Comparison of ENCODE assay signal across 19 mouse cellular contexts in the genomic region with DNA sequence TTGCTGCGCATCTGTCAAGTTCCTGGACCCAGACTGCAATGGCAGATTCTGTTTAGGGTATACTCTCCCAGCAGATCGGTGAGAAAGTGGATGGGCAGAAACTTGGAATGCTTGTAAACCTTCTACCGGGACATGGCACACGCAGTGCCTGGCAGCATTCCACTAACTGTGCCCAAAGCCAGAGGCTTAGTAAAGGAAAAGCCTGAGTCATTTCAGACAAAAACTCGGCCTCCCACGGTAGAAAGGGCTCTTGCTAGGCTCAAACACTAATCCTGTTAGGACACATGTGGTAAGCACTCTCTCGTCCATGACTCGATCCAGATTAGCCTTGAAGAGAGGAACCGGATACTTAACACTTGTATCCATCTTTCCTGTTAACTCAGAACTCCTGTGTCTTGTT.
A peak's percentile ranks its signal among the peaks of the same experiment; 100 is the strongest.
DNase-seq lines count a peak whose midpoint lies in the region; ATAC-seq and TF ChIP-seq lines count a peak whose summit lies in the region.
"Had no signal": no experiment of that assay in that cellular context is flagged by ENCODE, and none has a peak within 500 bp of the region (broad histone marks: within the 10 kb centered on the region; RNA-seq: fewer than 3 reads in every experiment).

No protein-coding gene starts in this region.

- DNase-seq in cerebellum, postnatal 10 days, result peak; percentile 23 to 36
- DNase-seq in cerebellum, postnatal 14 days, result no peak
- DNase-seq in left cerebral cortex, adult 18-20 months (ENCODE audit: low spot score in 2 of 2), result peak; percentile 13 to 20
- no peak for DNase-seq in left cerebral cortex, adult 8-10 months (ENCODE audit: low spot score in 2 of 2)
- peak; percentile 51 for DNase-seq in 3134 (ENCODE audit: extremely low read depth, insufficient read length, low spot score)
- peak; percentile 57 for DNase-seq in brain, embryonic 14.5 days (ENCODE audit: low read depth)
- no peak for DNase-seq in cerebellum, adult 11 months
- DNase-seq: adrenal gland, adult 8-10 months; cerebellum, adult 9-10 months; gastrocnemius, postnatal 36 days; heart, adult 2 months; kidney, adult 2 months; lung, postnatal 4 days; thymus, adult 2 months; thymus, postnatal 4 days had no signal

- no peak for TF ChIP-seq POLR2A in brain, embryonic 14.5 days (IDR thresholded peaks at IDR 0.05; ENCODE audit: borderline replicate concordance, extremely low read depth, insufficient read depth, insufficient read length, poor library complexity, severe bottlenecking)

- no peak for TF ChIP-seq CTCF in brain, embryonic 14.5 days (IDR thresholded peaks at IDR 0.05; ENCODE audit: borderline replicate concordance, extremely low read depth, insufficient read depth, insufficient read length)

- no peak for ATAC-seq in megakaryocyte, adult 5-6 weeks (ENCODE audit: poor library complexity, severe bottlenecking)
- ATAC-seq: activated CD4-positive, CD25-positive, alpha-beta regulatory T cell, adult 4 months; forebrain, embryonic 13.5 days; inflammation-experienced regulatory T-cells, adult 6 months had no signal

Comparison
In these comparisons a context has a peak if more than half of its experiments do, and no peak if none do; other contexts are left out.
1. DNase-seq: peak in cerebellum, postnatal 10 days (2 of 2), left cerebral cortex, adult 18-20 months (2 of 2), 3134 (single experiment) and brain, embryonic 14.5 days (single experiment); none in cerebellum, postnatal 14 days (0 of 2), left cerebral cortex, adult 8-10 months (0 of 2) and cerebellum, adult 11 months (single experiment).